Mouse (Mus musculus) fat pad, adult 2 months (tissue): Measurements from ENCODE around the gene Rasgrp1.

Experiments used
- DNase-seq: peaks from one replicate; pipeline ENCODE4 v3.0.0-alpha.2; 2011; ENCODE audit warnings: low read depth, low spot score; ENCODE audit errors: extremely low read depth

Gene Rasgrp1

GRCm38 (mm10) chr2:117335552-117336188 is 7.1 kb downstream of the Rasgrp1 start:
- DNase-seq = no peak

GRCm38 (mm10) chr2:117331634-117332033 is 11.2 kb downstream of the Rasgrp1 start:
- no peak for DNase-seq

- DNase-seq = no peak
These were observed 14.1 kb downstream of the Rasgrp1 start for GRCm38 (mm10) chr2:117328521-117329285.

- no peak for DNase-seq
These were observed 20.4 kb downstream of the Rasgrp1 start for GRCm38 (mm10) chr2:117322399-117322798.

- no peak for DNase-seq
These were observed 21.6 kb downstream of the Rasgrp1 start for GRCm38 (mm10) chr2:117321231-117321630.

- DNase-seq = no peak
These were observed 23.8 kb downstream of the Rasgrp1 start for GRCm38 (mm10) chr2:117318991-117319390.

GRCm38 (mm10) chr2:117313586-117314235 is 29.1 kb downstream of the Rasgrp1 start:
- DNase-seq = no peak

GRCm38 (mm10) chr2:117312441-117312895 is 30.3 kb downstream of the Rasgrp1 start:
- peak; percentile 10 for DNase-seq

GRCm38 (mm10) chr2:117312030-117312429 is 30.8 kb downstream of the Rasgrp1 start:
- DNase-seq = no peak

GRCm38 (mm10) chr2:117311349-117311748 is 31.5 kb downstream of the Rasgrp1 start:
- DNase-seq = no peak

GRCm38 (mm10) chr2:117309046-117309445 is 33.8 kb downstream of the Rasgrp1 start:
- DNase-seq = no peak

GRCm38 (mm10) chr2:117307959-117308358 is 34.8 kb downstream of the Rasgrp1 start:
- no peak for DNase-seq

- no peak for DNase-seq
These were observed 37.9 kb downstream of the Rasgrp1 start for GRCm38 (mm10) chr2:117304941-117305340.

GRCm38 (mm10) chr2:117303391-117304350 is 39.1 kb downstream of the Rasgrp1 start:
- DNase-seq = no peak

GRCm38 (mm10) chr2:117299596-117300448 is 43.0 kb downstream of the Rasgrp1 start:
- DNase-seq = no peak

GRCm38 (mm10) chr2:117288291-117288690 is 54.5 kb downstream of the Rasgrp1 start:
- no peak for DNase-seq

GRCm38 (mm10) chr2:117263786-117264408 is 78.9 kb downstream of the Rasgrp1 start:
- DNase-seq = no peak

- no peak for DNase-seq
These were observed 80.6 kb downstream of the Rasgrp1 start for GRCm38 (mm10) chr2:117262184-117262583.

- no peak for DNase-seq
These were observed 85.2 kb downstream of the Rasgrp1 start for GRCm38 (mm10) chr2:117257617-117258016.
